Mouse (Mus musculus) forebrain, embryonic 12.5 days (tissue): ENCODE data around the gene Mpg. TPM values are rescaled to one million over a fixed set of nuclear protein-coding genes. Genes with fewer than 3 reads are reported as not detected.

Experiments
- ATAC-seq: fragments of 200-750 bp; cut with Nextera tagmentation; 2 replicates; pipeline ENCODE4 v1.8.0; 2017; ENCODE audit warnings: moderate TSS enrichment; ENCODE audit not compliant: low FRiP score
- H3K27ac ChIP-seq: fragments of 300-500 bp; sonication (generic); 2 replicates; pipeline ENCODE4 v1.5.1; 2016; ENCODE audit warnings: mild to moderate bottlenecking
- H3K27me3 ChIP-seq: fragments of 300-500 bp; sonication (generic); 2 replicates; pipeline ENCODE4 v1.6.1; 2016; ENCODE audit warnings: mild to moderate bottlenecking
- H3K36me3 ChIP-seq: fragments of 300-500 bp; sonication (generic); replicated peaks from 2 replicates; pipeline ENCODE4 v1.6.1; 2016; ENCODE audit warnings: mild to moderate bottlenecking
- H3K4me1 ChIP-seq: fragments of 300-500 bp; sonication (generic); 2 replicates; pipeline ENCODE4 v1.6.1; 2016
- H3K4me2 ChIP-seq: fragments of 300-500 bp; sonication (generic); 2 replicates; pipeline ENCODE4 v1.6.1; 2016; ENCODE audit warnings: mild to moderate bottlenecking, moderate library complexity
- H3K4me3 ChIP-seq: fragments of 300-500 bp; sonication (generic); replicated peaks from 2 replicates; pipeline ENCODE4 v1.5.1; 2016; ENCODE audit warnings: mild to moderate bottlenecking
- H3K9ac ChIP-seq: fragments of 300-500 bp; sonication (generic); 2 replicates; pipeline ENCODE4 v1.6.1; 2016; ENCODE audit warnings: mild to moderate bottlenecking
- H3K9me3 ChIP-seq: fragments of 300-500 bp; sonication (generic); 2 replicates; pipeline ENCODE4 v1.6.1; 2016
- WGBS: fragments of 180-500 bp; shearing (Covaris S2); methylation state at CpG from one replicate; pipeline ENCODE4 v1.1.7; 2016; 5-methylcytosine and 5-hydroxymethylcytosine counted together
- polyA plus RNA-seq: library from polyadenylated mRNA; unstranded; fragments of >200 nt; fragmentation: Nextera tagmentation; extraction: Ambion mirVana; gene quantifications from 2 replicates; pipeline ENCODE4 v1.2.1, GENCODE M21; 2016

The Mpg gene
- 25.0 and 29.3 TPM in 2 replicates for polyA plus RNA-seq

GRCm38 (mm10) chr11:32226124-32226871, at the start of gene Mpg:
TSS of gene Mpg (plus strand) at chr11:32226505.
- WGBS, result 4% methylated on average over 47 of the region's 47 CpGs
- Histone ChIP-seq H3K9ac (peak within 1 kb of the TSS; percentile 74), H3K36me3 (peaks cover 21% of the 10 kb centered on the region), H3K27me3 (peaks cover 40% of the 10 kb centered on the region), H3K4me3 (peak within 1 kb of the TSS; percentile 65), H3K4me2 (peak within 1 kb of the TSS; percentile 70), H3K27ac (peak within 1 kb of the TSS; percentile 38; the same call in 1 of the 2 replicates), H3K4me1 (peaks cover 28% of the 10 kb centered on the region), H3K9me3 (no peaks in the 10 kb centered on the region)
- ATAC-seq, result peak; percentile 83

- H3K4me2 ChIP-seq, result no peak overlapping the region
- 0 out of 2 replicates have a peak, but pooled peaks cover 2% of the 10 kb centered on the region for H3K9me3 ChIP-seq
- no peak for ATAC-seq
- H3K9ac ChIP-seq, result no peak overlapping the region
- H3K4me1 ChIP-seq, result no peaks in the 10 kb centered on the region
- H3K27me3 ChIP-seq, result peaks cover 3% of the 10 kb centered on the region; the same call in 1 of the 2 replicates
- no peak overlapping the region for H3K27ac ChIP-seq
- no peak overlapping the region for H3K4me3 ChIP-seq
- 80% methylated on average over 1 of the region's 1 CpGs for WGBS
- H3K36me3 ChIP-seq, result no peaks in the 10 kb centered on the region
Measured at GRCm38 (mm10) chr11:32178506-32178905, 47.8 kb upstream of the Mpg start.

- Histone ChIP-seq H3K9me3 (0 out of 2 replicates have a peak, but pooled peaks cover 2% of the 10 kb centered on the region), H3K4me2 (no peak overlapping the region), H3K36me3 (no peaks in the 10 kb centered on the region), H3K9ac (no peak overlapping the region), H3K27me3 (peaks cover 3% of the 10 kb centered on the region; the same call in 1 of the 2 replicates), H3K4me1 (no peaks in the 10 kb centered on the region), H3K4me3 (no peak overlapping the region), H3K27ac (no peak overlapping the region)
- ATAC-seq, result no peak
- WGBS, result 80% methylated on average over 4 of the region's 4 CpGs
Measured at GRCm38 (mm10) chr11:32181246-32181645, 45.1 kb upstream of the Mpg start.

GRCm38 (mm10) chr11:32181973-32182868, 44.1 kb upstream of the Mpg start:
- 0 out of 2 replicates have a peak, but pooled peaks have one; percentile 39 for ATAC-seq
- Histone ChIP-seq H3K9ac (no peak overlapping the region), H3K36me3 (no peaks in the 10 kb centered on the region), H3K9me3 (0 out of 2 replicates have a peak, but pooled peaks cover 2% of the 10 kb centered on the region), H3K27me3 (peaks cover 3% of the 10 kb centered on the region; the same call in 1 of the 2 replicates), H3K27ac (no peak overlapping the region), H3K4me3 (no peak overlapping the region), H3K4me1 (no peaks in the 10 kb centered on the region), H3K4me2 (no peak overlapping the region)
- WGBS, result 56% methylated on average over 22 of the region's 25 CpGs

- WGBS, result 89% methylated on average over 8 of the region's 8 CpGs
- H3K36me3 ChIP-seq, result no peaks in the 10 kb centered on the region
- H3K4me1 ChIP-seq, result no peaks in the 10 kb centered on the region
Measured at GRCm38 (mm10) chr11:32184469-32184868, 41.8 kb upstream of the Mpg start.

GRCm38 (mm10) chr11:32186031-32186430, 40.3 kb upstream of the Mpg start:
- no peak overlapping the region for H3K4me2 ChIP-seq
- no peak overlapping the region for H3K9ac ChIP-seq
- no peak for ATAC-seq
- no peak overlapping the region for H3K27ac ChIP-seq
- peaks cover 3% of the 10 kb centered on the region; the same call in 1 of the 2 replicates for H3K27me3 ChIP-seq
- WGBS, result 88% methylated on average over 3 of the region's 3 CpGs
- no peaks in the 10 kb centered on the region for H3K36me3 ChIP-seq
- no peak overlapping the region for H3K4me3 ChIP-seq
- no peaks in the 10 kb centered on the region for H3K9me3 ChIP-seq
- no peaks in the 10 kb centered on the region for H3K4me1 ChIP-seq

More at GRCm38 (mm10) chr11:32184469-32184868, 41.8 kb upstream of the Mpg start:
- H3K27me3 ChIP-seq, result peaks cover 3% of the 10 kb centered on the region; the same call in 1 of the 2 replicates
- H3K4me3 ChIP-seq, result no peak overlapping the region
- no peak overlapping the region for H3K27ac ChIP-seq
- H3K9ac ChIP-seq, result no peak overlapping the region
- no peaks in the 10 kb centered on the region for H3K9me3 ChIP-seq
- no peak overlapping the region for H3K4me2 ChIP-seq
- no peak for ATAC-seq

GRCm38 (mm10) chr11:32187256-32187655, 39.0 kb upstream of the Mpg start:
- Histone ChIP-seq H3K9me3 (no peaks in the 10 kb centered on the region), H3K36me3 (no peaks in the 10 kb centered on the region), H3K4me1 (no peaks in the 10 kb centered on the region), H3K9ac (no peak overlapping the region), H3K4me2 (no peak overlapping the region), H3K27me3 (no peaks in the 10 kb centered on the region), H3K27ac (no peak overlapping the region), H3K4me3 (no peak overlapping the region)
- WGBS, result 92% methylated on average over 4 of the region's 4 CpGs
- no peak for ATAC-seq

- H3K27ac ChIP-seq, result no peak overlapping the region
- H3K4me2 ChIP-seq, result no peak overlapping the region
- H3K9me3 ChIP-seq, result no peaks in the 10 kb centered on the region
- H3K36me3 ChIP-seq, result no peaks in the 10 kb centered on the region
- H3K4me1 ChIP-seq, result no peaks in the 10 kb centered on the region
- H3K9ac ChIP-seq, result no peak overlapping the region
- ATAC-seq, result no peak
- 83% methylated on average over 12 of the region's 12 CpGs for WGBS
- no peak overlapping the region for H3K4me3 ChIP-seq
- H3K27me3 ChIP-seq, result 0 out of 2 replicates have a peak, but pooled peaks cover under 1% of the 10 kb centered on the region
Measured at GRCm38 (mm10) chr11:32188881-32189280, 37.4 kb upstream of the Mpg start.

- Histone ChIP-seq H3K36me3 (no peaks in the 10 kb centered on the region), H3K27me3 (peaks cover 3% of the 10 kb centered on the region; the same call in 1 of the 2 replicates), H3K4me2 (no peak overlapping the region), H3K9ac (no peak overlapping the region), H3K4me1 (no peaks in the 10 kb centered on the region), H3K4me3 (no peak overlapping the region), H3K9me3 (no peaks in the 10 kb centered on the region), H3K27ac (no peak overlapping the region)
- 80% methylated on average over 5 of the region's 5 CpGs for WGBS
- no peak for ATAC-seq
Measured at GRCm38 (mm10) chr11:32189434-32189833, 36.9 kb upstream of the Mpg start.

- Histone ChIP-seq H3K4me2 (no peak overlapping the region), H3K27ac (no peak overlapping the region), H3K27me3 (peaks cover 4% of the 10 kb centered on the region; the same call in 1 of the 2 replicates), H3K4me1 (no peaks in the 10 kb centered on the region), H3K36me3 (no peaks in the 10 kb centered on the region), H3K9ac (no peak overlapping the region), H3K4me3 (no peak overlapping the region), H3K9me3 (no peaks in the 10 kb centered on the region)
- ATAC-seq, result no peak
- WGBS, result 82% methylated on average over 9 of the region's 9 CpGs
Measured at GRCm38 (mm10) chr11:32190119-32190518, 36.2 kb upstream of the Mpg start.

GRCm38 (mm10) chr11:32190603-32191110, 35.6 kb upstream of the Mpg start:
- ATAC-seq, result no peak
- Histone ChIP-seq H3K4me1 (no peaks in the 10 kb centered on the region), H3K9me3 (no peaks in the 10 kb centered on the region), H3K9ac (no peak overlapping the region), H3K4me2 (no peak overlapping the region), H3K27ac (no peak overlapping the region), H3K27me3 (peaks cover 8% of the 10 kb centered on the region; the same call in 1 of the 2 replicates), H3K4me3 (no peak overlapping the region), H3K36me3 (no peaks in the 10 kb centered on the region)
- 82% methylated on average over 13 of the region's 13 CpGs for WGBS

GRCm38 (mm10) chr11:32193156-32193555, 33.1 kb upstream of the Mpg start:
- Histone ChIP-seq H3K36me3 (no peaks in the 10 kb centered on the region), H3K4me1 (peaks cover 5% of the 10 kb centered on the region; the same call in 1 of the 2 replicates), H3K27ac (no peak overlapping the region), H3K27me3 (peaks cover 8% of the 10 kb centered on the region; the same call in 1 of the 2 replicates), H3K9ac (no peak overlapping the region), H3K4me3 (no peak overlapping the region), H3K4me2 (no peak overlapping the region), H3K9me3 (no peaks in the 10 kb centered on the region)
- WGBS, result 93% methylated on average over 10 of the region's 10 CpGs
- ATAC-seq, result no peak
